Mouse (Mus musculus): ENCODE results near the gene Sytl4.

- TF ChIP-seq POLR2A (IDR thresholded peaks at IDR 0.05; ENCODE audit: insufficient read depth, low read length), result no peak
- TF ChIP-seq CTCF (IDR thresholded peaks at IDR 0.05; ENCODE audit: low read depth, low read length), result no peak
- no peak for TF ChIP-seq EP300 (IDR thresholded peaks at IDR 0.05; ENCODE audit: insufficient read depth, low read depth, low read length)
These were observed 50.2 kb downstream of the Sytl4 start for GRCm38 (mm10) chrX:133931302-133932013.
